Comparison of ENCODE assay signal across 8 mouse cellular contexts in the genomic region with DNA sequence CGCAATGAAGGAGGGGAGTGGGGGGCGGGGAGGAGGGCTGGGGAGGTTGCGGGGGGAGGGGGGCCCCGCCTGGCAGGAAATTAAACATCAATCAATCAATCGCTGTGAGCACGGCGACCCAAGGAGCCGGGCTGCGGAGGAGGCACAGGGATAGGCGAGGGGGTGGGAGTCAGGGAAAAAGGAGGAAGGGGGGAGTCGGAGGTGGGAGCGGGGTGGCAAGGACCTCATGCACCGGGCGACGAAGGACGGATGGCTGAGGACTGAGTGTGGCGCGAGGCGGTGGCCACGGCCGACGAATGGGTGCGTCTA. TPM values are rescaled to one million over a fixed set of nuclear protein-coding genes. Genes with fewer than 3 reads are reported as not detected.
A peak's percentile ranks its signal among the peaks of the same experiment; 100 is the strongest.
DNase-seq lines count a peak whose midpoint lies in the region; ATAC-seq and TF ChIP-seq lines count a peak whose summit lies in the region.

No protein-coding gene starts in this region.

- no peak for TF ChIP-seq CTCF in E14TG2a.4 (conservative IDR thresholded peaks at IDR 0.05; ENCODE audit: low read length)

- H3K4me2 ChIP-seq in forebrain, embryonic 16.5 days (ENCODE audit: low read length) = peak overlapping the region; percentile 97
- peak overlapping the region; percentile 78 for H3K4me2 ChIP-seq in liver, embryonic 15.5 days

- H3K9me3 ChIP-seq in heart, embryonic 10.5 days = no peaks in the 10 kb centered on the region
- H3K9me3 ChIP-seq in E14TG2a.4 (ENCODE audit: low read length) = no peaks in the 10 kb centered on the region
- H3K9me3 ChIP-seq in forebrain, embryonic 16.5 days (ENCODE audit: control insufficient read depth, low read length) = no peaks in the 10 kb centered on the region
- H3K9me3 ChIP-seq in liver, embryonic 15.5 days (replicated peaks) = no peaks in the 10 kb centered on the region

- 0% methylated on average over 22 of the region's 23 CpGs for WGBS in heart, embryonic 10.5 days
- WGBS in forebrain, embryonic 16.5 days = 0% methylated on average over 20 of the region's 23 CpGs
- under 1% methylated on average over 23 of the region's 23 CpGs for WGBS in liver, embryonic 15.5 days (ENCODE audit: insufficient replicate concordance)

- no peak for ATAC-seq in forebrain, embryonic 16.5 days
- no peak for ATAC-seq in liver, embryonic 15.5 days (ENCODE audit: insufficient read depth)
- ATAC-seq in inflammation-experienced regulatory T-cells, adult 6 months = no peak

- no peak for DNase-seq in heart, embryonic 10.5 days (ENCODE audit: low spot score)
- no peak for DNase-seq in heart, postnatal 4 days
- DNase-seq in B cell, adult 2 months = no peak
- DNase-seq in cerebellum, adult 9-11 months = no peak

- peaks cover 67% of the 10 kb centered on the region for H3K27me3 ChIP-seq in heart, embryonic 10.5 days (ENCODE audit: insufficient read depth, poor library complexity, severe bottlenecking)
- peaks cover 72% of the 10 kb centered on the region for H3K27me3 ChIP-seq in E14TG2a.4 (ENCODE audit: insufficient read depth, low read length)
- peaks cover 12% of the 10 kb centered on the region for H3K27me3 ChIP-seq in forebrain, embryonic 16.5 days (replicated peaks; ENCODE audit: control insufficient read depth, insufficient read depth, low read length)
- H3K27me3 ChIP-seq in liver, embryonic 15.5 days = peaks cover 91% of the 10 kb centered on the region

- H3K4me1 ChIP-seq in heart, embryonic 10.5 days = peaks cover 42% of the 10 kb centered on the region
- H3K4me1 ChIP-seq in E14TG2a.4 (replicated peaks; ENCODE audit: low read depth, low read length) = peaks cover 47% of the 10 kb centered on the region
- peaks cover 37% of the 10 kb centered on the region for H3K4me1 ChIP-seq in forebrain, embryonic 16.5 days (replicated peaks; ENCODE audit: control insufficient read depth, insufficient read depth, low read length)
- H3K4me1 ChIP-seq in liver, embryonic 15.5 days (replicated peaks) = peaks cover 15% of the 10 kb centered on the region

- H3K27ac ChIP-seq in heart, embryonic 10.5 days = peak overlapping the region; percentile 88
- peak overlapping the region; percentile 97 for H3K27ac ChIP-seq in forebrain, embryonic 16.5 days (ENCODE audit: low read length)
- H3K27ac ChIP-seq in liver, embryonic 15.5 days (replicated peaks) = no peak overlapping the region

- H3K9ac ChIP-seq in forebrain, embryonic 16.5 days (replicated peaks; ENCODE audit: low read depth, low read length) = peak overlapping the region; percentile 92
- no peak overlapping the region for H3K9ac ChIP-seq in liver, embryonic 15.5 days

- peak overlapping the region; percentile 84 for H3K4me3 ChIP-seq in heart, embryonic 10.5 days
- H3K4me3 ChIP-seq in E14TG2a.4 (replicated peaks; ENCODE audit: low read length) = peak overlapping the region; percentile 90
- H3K4me3 ChIP-seq in forebrain, embryonic 16.5 days (replicated peaks; ENCODE audit: low read length) = peak overlapping the region; percentile 77
- peak overlapping the region; percentile 61 for H3K4me3 ChIP-seq in liver, embryonic 15.5 days (replicated peaks)

- no peaks in the 10 kb centered on the region for H3K36me3 ChIP-seq in heart, embryonic 10.5 days
- no peaks in the 10 kb centered on the region for H3K36me3 ChIP-seq in E14TG2a.4 (ENCODE audit: insufficient read depth, low read length)
- no peaks in the 10 kb centered on the region for H3K36me3 ChIP-seq in forebrain, embryonic 16.5 days (ENCODE audit: control insufficient read depth, insufficient read depth)
- no peaks in the 10 kb centered on the region for H3K36me3 ChIP-seq in liver, embryonic 15.5 days (replicated peaks)

RNA-seq across cellular contexts. Expression of a gene that starts 6.6 kb away (rescaled TPM):
- 0.32 and 1.7 TPM in 2 replicates for polyA plus RNA-seq in heart, embryonic 10.5 days (2016; fragmentation: Nextera tagmentation; extraction: Ambion mirVana)
- under 1 TPM; 0.50 to 0.69 TPM for total RNA-seq in heart, postnatal 4 days (2021)
- 74.5 and 109 TPM in 2 replicates for polyA plus RNA-seq in forebrain, embryonic 16.5 days (2015; fragmentation: Nextera tagmentation; extraction: Ambion mirVana)
- 0.02 TPM in 1 of 2 replicates, not detected in the other for polyA plus RNA-seq in liver, embryonic 15.5 days (2015; fragmentation: Nextera tagmentation; extraction: Ambion mirVana)
- polyA plus RNA-seq in inflammation-experienced regulatory T-cells, adult 6 months (2017; shearing (Covaris generic)) = not detected

Comparison
In these comparisons a context has a peak if more than half of its experiments do, and no peak if none do; other contexts are left out.
1. RNA of a gene that starts 6.6 kb away (polyA plus RNA-seq): 74.5 to 109 TPM in forebrain, embryonic 16.5 days; 0.32 to 1.7 TPM in heart, embryonic 10.5 days, 0.02 TPM in liver, embryonic 15.5 days and not detected in inflammation-experienced regulatory T-cells, adult 6 months; every median in the first group is over 10 times any median in the second.
2. Peak in every context shown above with its lines, with median percentiles within 50 percentile points of each other: H3K4me3 ChIP-seq.